Mouse (Mus musculus): ENCODE measurements around the gene Ankrd12.

The Ankrd12 gene

GRCm38 (mm10) chr17:65927077-65927476 lies 149.8 kb downstream of the Ankrd12 start:
- no peak for DNase-seq

GRCm38 (mm10) chr17:65924218-65924617 lies 152.7 kb downstream of the Ankrd12 start:
- no peak for DNase-seq

GRCm38 (mm10) chr17:65921975-65922374 lies 154.9 kb downstream of the Ankrd12 start:
- DNase-seq: no peak

GRCm38 (mm10) chr17:65919235-65919634 lies 157.7 kb downstream of the Ankrd12 start:
- no peak for DNase-seq

DNA sequence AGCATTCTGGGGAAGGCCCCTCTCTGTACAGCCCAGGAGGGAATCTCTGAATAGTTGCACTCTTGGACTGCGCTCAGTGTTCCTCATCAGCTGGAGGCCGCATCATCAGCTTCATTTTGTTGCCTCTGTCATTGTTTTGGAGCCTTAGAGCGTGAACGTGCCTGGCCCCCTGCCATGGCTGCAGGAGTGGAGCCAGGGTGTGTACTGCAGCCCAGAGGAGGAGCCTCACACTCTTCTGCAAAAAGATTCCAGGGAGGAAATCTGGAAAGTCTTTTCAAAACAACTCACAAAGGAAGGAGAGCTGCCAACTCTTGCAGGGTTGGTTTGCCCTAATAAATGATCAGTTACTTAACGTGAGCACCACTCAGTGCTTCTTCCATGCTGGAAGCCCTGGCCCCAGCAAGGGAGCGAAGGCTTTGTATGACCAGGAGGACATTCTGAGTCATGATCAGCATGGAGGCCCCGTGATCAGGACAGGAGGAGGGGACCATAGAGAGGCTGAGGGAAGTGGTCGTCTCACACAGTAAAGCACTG lies 160.7 kb downstream of the Ankrd12 start:
- peak; percentile 91 for DNase-seq

Measured in lung, postnatal 14 days (tissue).